Mouse (Mus musculus): ENCODE measurements around the gene Rtn2. TPM values are rescaled to one million over a fixed set of nuclear protein-coding genes. Genes with fewer than 3 reads are reported as not detected.

Rtn2 gene
- polyA plus RNA-seq, 1 experiment, result 9.1 TPM

DNA sequence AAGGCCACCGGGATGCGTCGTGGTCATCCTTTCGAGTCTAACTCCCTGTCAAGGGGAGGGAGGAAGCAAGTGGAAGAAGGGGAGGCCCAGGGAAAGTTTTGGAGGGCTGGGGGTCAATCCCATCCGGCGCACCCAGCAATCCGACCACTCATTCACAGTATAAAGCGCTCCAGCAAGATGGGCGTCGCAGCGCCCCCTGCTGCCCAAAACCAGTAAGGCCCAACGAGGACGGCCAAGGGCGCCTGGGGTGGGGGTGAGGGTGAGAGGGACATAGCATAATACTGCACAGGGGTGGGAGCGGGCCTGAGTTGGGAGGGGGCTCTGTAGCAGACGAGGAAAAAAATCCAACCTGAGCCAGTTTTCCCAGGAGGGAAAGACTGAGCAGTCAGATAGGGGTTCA is 21.3 kb downstream of the Rtn2 start:
- H3K27me3 ChIP-seq (ENCODE audit: control insufficient read depth, insufficient read depth, low read length), result peaks cover 10% of the 10 kb centered on the region
- H3K36me3 ChIP-seq (ENCODE audit: control insufficient read depth, insufficient read depth, low read length), result no peaks in the 10 kb centered on the region
- WGBS, result 4% methylated on average over 16 of the region's 16 CpGs
- no peak overlapping the region for H3K4me3 ChIP-seq (ENCODE audit: extremely low read depth, insufficient read depth, insufficient read length)
- DNase-seq (ENCODE audit: low read depth in 1 of 2, low spot score in 2 of 2), result peak in 1 of 2 experiments; percentile 68
- H3K27ac ChIP-seq (ENCODE audit: insufficient read depth, low read length), result no peak overlapping the region
- TF ChIP-seq CTCF (IDR thresholded peaks at IDR 0.05; ENCODE audit: extremely low read depth, insufficient read depth, insufficient read length, insufficient replicate concordance) (peak; percentile 84), POLR2A (IDR thresholded peaks at IDR 0.05; ENCODE audit: low read depth, low read length) (no peak)
- H3K4me1 ChIP-seq (ENCODE audit: control insufficient read depth, insufficient read depth, insufficient read length), result peaks cover 13% of the 10 kb centered on the region; the same call in 1 of the 2 replicates

DNA sequence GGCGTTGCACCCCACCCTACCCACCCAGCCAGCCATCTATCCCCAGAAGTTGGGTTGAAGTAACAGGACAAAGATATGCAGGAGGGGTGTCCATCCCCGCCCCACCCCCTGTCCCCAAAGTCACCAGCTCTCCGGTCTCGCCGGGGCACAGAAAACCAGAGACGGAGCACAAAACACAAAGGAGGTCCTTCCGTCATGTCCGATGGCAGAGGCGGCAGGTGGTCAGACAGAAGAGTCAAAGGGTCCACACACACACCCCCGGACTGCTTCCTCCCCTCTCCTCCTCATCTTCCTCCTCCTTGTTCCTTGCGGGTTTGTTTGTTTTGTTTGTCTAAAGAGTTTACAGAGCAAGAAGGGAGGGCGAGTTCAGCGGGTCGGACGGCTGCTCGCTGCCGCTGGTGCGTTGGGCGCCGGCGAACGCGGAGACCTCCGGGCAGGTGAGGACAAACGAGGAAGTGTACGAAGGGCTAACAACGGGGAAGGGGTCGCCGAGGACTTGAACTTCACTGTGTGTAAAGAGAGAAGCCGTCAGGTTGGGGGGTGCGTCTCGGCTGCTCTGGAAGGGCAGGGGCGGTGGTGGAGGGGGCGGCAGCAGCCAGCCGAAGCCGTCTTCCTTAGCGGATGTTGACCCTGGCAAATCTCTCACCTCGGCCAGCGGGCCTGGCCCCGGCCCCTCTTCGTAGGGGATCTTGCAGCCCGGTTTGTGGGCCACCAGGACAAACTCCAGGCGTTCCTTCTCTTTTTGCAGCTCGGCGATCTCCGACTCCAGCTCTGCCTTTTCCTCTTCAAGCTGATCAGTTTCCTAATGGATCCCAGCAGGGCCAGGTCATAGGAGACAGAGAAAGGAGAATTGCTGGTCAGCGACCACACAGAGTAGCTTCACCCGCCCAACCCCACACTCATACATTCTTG is 22.3 kb downstream of the Rtn2 start:
- no peak for DNase-seq (ENCODE audit: low read depth in 1 of 2, low spot score in 2 of 2)
- no peak overlapping the region for H3K27ac ChIP-seq (ENCODE audit: insufficient read depth, low read length)
- no peaks in the 10 kb centered on the region for H3K36me3 ChIP-seq (ENCODE audit: control insufficient read depth, insufficient read depth, low read length)
- 8% methylated on average over 48 of the region's 48 CpGs for WGBS
- H3K4me3 ChIP-seq (ENCODE audit: extremely low read depth, insufficient read depth, insufficient read length), result peak overlapping the region; percentile 45; the same call in 1 of the 2 replicates
- H3K4me1 ChIP-seq (ENCODE audit: control insufficient read depth, insufficient read depth, insufficient read length), result peaks cover 13% of the 10 kb centered on the region; the same call in 1 of the 2 replicates
- no peak for TF ChIP-seq CTCF (IDR thresholded peaks at IDR 0.05; ENCODE audit: extremely low read depth, insufficient read depth, insufficient read length, insufficient replicate concordance)
- no peak for TF ChIP-seq POLR2A (IDR thresholded peaks at IDR 0.05; ENCODE audit: low read depth, low read length)
- peaks cover 10% of the 10 kb centered on the region for H3K27me3 ChIP-seq (ENCODE audit: control insufficient read depth, insufficient read depth, low read length)

DNA sequence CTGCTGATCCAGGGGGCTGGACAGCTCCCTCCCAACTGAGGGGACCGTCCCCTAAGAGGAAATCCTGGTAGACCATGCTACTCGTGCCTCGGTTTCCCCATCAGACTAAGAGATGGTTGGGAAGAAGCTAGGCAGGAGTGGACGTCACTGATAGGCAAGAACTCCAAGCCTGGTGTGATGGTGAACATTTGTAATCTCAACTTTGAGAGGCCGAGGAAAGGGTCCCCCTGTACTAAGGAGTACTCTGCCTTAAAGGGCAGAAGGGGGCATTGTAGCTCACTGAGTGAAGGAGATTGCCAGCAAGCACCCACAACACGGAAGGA is 22.9 kb downstream of the Rtn2 start:
- Histone ChIP-seq H3K36me3 (ENCODE audit: control insufficient read depth, insufficient read depth, low read length) (no peaks in the 10 kb centered on the region), H3K27ac (ENCODE audit: insufficient read depth, low read length) (no peak overlapping the region), H3K27me3 (ENCODE audit: control insufficient read depth, insufficient read depth, low read length) (peaks cover 10% of the 10 kb centered on the region), H3K4me1 (ENCODE audit: control insufficient read depth, insufficient read depth, insufficient read length) (peaks cover 14% of the 10 kb centered on the region; the same call in 1 of the 2 replicates), H3K4me3 (ENCODE audit: extremely low read depth, insufficient read depth, insufficient read length) (no peak overlapping the region)
- 19% methylated on average over 6 of the region's 6 CpGs for WGBS
- TF ChIP-seq CTCF (IDR thresholded peaks at IDR 0.05; ENCODE audit: extremely low read depth, insufficient read depth, insufficient read length, insufficient replicate concordance) (no peak), POLR2A (IDR thresholded peaks at IDR 0.05; ENCODE audit: low read depth, low read length) (no peak)
- DNase-seq (ENCODE audit: low read depth in 1 of 2, low spot score in 2 of 2), result no peak

DNA sequence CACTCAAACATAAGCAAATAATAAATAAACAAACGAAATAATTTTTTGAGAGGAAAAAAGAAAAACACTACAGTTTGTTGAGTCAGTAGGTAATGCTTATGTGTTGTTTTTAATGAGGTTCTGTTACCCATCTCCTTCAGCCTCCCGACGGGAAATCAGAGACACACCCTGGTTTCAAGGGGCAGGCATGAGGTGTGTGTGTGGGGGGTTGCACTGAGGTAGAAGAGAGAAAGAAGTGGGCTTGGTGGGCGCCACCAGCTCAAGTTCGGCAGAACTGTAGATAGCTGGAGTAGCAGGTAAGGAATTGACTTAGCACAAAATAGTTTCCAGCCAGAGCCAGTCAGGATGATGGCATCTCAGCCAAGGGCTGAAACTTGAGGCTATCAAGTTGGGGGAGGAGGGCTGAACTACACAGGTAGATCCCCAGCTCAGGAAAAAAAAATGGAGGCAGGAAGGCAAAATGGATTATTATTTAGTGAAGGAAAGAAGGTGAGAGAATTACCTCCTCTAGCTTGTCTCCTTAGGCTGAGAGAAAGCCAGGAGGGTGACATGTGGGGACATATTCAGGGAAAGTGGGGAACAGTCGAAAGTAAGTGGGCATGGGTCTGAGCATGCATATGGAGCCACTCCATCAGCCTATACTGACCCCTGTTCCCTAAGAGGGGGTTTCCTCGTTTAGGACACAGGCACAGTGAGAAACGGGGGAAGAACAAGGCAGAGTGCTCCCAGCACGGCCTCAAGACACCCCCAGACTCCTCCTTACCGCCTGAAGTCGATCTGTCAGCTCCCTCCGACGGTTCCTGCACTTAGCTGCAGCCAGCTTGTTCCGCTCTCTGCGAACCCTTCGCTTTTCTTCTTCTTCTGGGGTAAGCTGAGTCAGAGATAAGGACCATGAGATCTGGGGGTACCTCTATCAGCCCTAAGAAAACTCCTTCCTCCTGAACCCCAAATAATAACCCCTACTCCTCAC is 23.7 kb downstream of the Rtn2 start:
- TF ChIP-seq POLR2A (IDR thresholded peaks at IDR 0.05; ENCODE audit: low read depth, low read length), result no peak
- no peak for TF ChIP-seq CTCF (IDR thresholded peaks at IDR 0.05; ENCODE audit: extremely low read depth, insufficient read depth, insufficient read length, insufficient replicate concordance)
- WGBS, result 76% methylated on average over 16 of the region's 16 CpGs
- Histone ChIP-seq H3K4me1 (ENCODE audit: control insufficient read depth, insufficient read depth, insufficient read length) (peaks cover 17% of the 10 kb centered on the region; the same call in 1 of the 2 replicates), H3K4me3 (ENCODE audit: extremely low read depth, insufficient read depth, insufficient read length) (no peak overlapping the region), H3K36me3 (ENCODE audit: control insufficient read depth, insufficient read depth, low read length) (no peaks in the 10 kb centered on the region), H3K27ac (ENCODE audit: insufficient read depth, low read length) (no peak overlapping the region), H3K27me3 (ENCODE audit: control insufficient read depth, insufficient read depth, low read length) (peaks cover 10% of the 10 kb centered on the region)
- no peak for DNase-seq (ENCODE audit: low read depth in 1 of 2, low spot score in 2 of 2)

DNA sequence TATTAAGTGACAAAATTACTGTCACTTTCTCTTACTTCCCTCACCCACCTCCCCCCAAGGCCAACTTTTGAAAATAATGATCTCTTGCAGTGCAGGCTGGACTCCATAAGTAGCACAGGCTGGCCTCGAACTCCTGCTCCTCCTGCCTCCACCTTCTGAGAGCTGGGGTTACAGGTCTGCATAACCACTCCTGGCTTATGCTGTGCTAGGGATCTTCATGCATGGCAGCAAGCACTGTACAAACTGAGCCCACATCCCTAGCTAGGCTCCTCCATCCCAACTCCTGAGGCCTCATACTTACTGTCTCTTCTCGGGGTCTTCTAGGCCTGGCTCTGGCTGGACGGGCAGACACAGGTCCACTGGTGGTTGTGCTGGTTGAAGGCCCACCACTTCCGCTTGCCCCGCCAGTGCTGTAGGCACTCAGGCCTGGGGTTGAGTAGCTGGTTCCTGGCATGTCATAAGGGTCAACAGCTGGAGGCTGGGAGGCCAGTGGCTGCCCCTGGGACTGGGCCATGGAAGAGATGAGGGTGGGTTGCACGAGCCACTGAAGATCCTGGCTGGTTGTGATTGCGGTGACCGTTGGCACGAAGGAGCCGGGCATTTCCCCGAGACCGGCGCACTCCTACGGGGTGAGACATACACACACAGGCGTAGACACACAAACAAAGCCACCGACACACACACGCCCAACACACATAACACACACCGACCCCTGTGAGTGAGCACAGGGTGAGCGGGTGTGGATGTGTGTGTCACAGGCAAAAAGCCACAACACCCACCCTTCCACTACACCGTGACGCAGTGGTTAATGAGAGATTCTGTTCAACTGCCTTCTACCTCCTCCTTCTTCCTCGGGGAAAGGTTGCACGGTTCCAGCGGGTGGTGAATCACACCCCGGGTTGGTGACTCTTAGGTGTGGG is 24.7 kb downstream of the Rtn2 start:
- TF ChIP-seq CTCF (IDR thresholded peaks at IDR 0.05; ENCODE audit: extremely low read depth, insufficient read depth, insufficient read length, insufficient replicate concordance) (no peak), POLR2A (IDR thresholded peaks at IDR 0.05; ENCODE audit: low read depth, low read length) (no peak)
- DNase-seq (ENCODE audit: low read depth in 1 of 2, low spot score in 2 of 2), result no peak
- peaks cover 10% of the 10 kb centered on the region for H3K27me3 ChIP-seq (ENCODE audit: control insufficient read depth, insufficient read depth, low read length)
- H3K4me1 ChIP-seq (ENCODE audit: control insufficient read depth, insufficient read depth, insufficient read length), result peaks cover 17% of the 10 kb centered on the region; the same call in 1 of the 2 replicates
- WGBS, result 84% methylated on average over 25 of the region's 25 CpGs
- H3K36me3 ChIP-seq (ENCODE audit: control insufficient read depth, insufficient read depth, low read length), result no peaks in the 10 kb centered on the region
- no peak overlapping the region for H3K4me3 ChIP-seq (ENCODE audit: extremely low read depth, insufficient read depth, insufficient read length)
- H3K27ac ChIP-seq (ENCODE audit: insufficient read depth, low read length), result no peak overlapping the region
